Mouse (Mus musculus): Measurements from ENCODE around the gene Micu1. TPM values are rescaled to one million over a fixed set of nuclear protein-coding genes. Genes with fewer than 3 reads are reported as not detected.

Gene Micu1
- polyA plus RNA-seq, 1 experiment from 2014 or later = 42.8 TPM

GRCm38 (mm10) chr10:59707595-59707994, 5.3 kb downstream of the Micu1 start:
- H3K27ac ChIP-seq (ENCODE audit: low read depth, low read length) = no peak overlapping the region
- H3K27me3 ChIP-seq (ENCODE audit: control insufficient read depth, insufficient read depth, low read length) = no peaks in the 10 kb centered on the region
- WGBS (ENCODE audit: insufficient replicate concordance) = 86% methylated on average over 2 of the region's 2 CpGs
- peaks cover 4% of the 10 kb centered on the region for H3K4me1 ChIP-seq (ENCODE audit: control insufficient read depth, insufficient read depth, low read length)
- H3K4me2 ChIP-seq = no peak overlapping the region
- H3K4me3 ChIP-seq (ENCODE audit: low read depth, low read length) = no peak overlapping the region
- no peak overlapping the region for H3K9ac ChIP-seq (ENCODE audit: low read depth, low read length)
- no peaks in the 10 kb centered on the region; the same call in 1 of the 2 replicates for H3K9me3 ChIP-seq (replicated peaks; ENCODE audit: control insufficient read depth, low read length)
- H3K36me3 ChIP-seq (ENCODE audit: control insufficient read depth, insufficient read depth, low read length) = peaks cover 4% of the 10 kb centered on the region; the same call in 1 of the 2 replicates
- ATAC-seq (replicated peaks; ENCODE audit: insufficient number of reproducible peaks, low FRiP score, low TSS enrichment) = no peak

- 96% methylated on average over 7 of the region's 7 CpGs for WGBS (ENCODE audit: insufficient replicate concordance)
- no peak for ATAC-seq (replicated peaks; ENCODE audit: insufficient number of reproducible peaks, low FRiP score, low TSS enrichment)
- Histone ChIP-seq H3K36me3 (ENCODE audit: control insufficient read depth, insufficient read depth, low read length) (peaks cover 4% of the 10 kb centered on the region; the same call in 1 of the 2 replicates), H3K4me1 (ENCODE audit: control insufficient read depth, insufficient read depth, low read length) (no peaks in the 10 kb centered on the region), H3K27ac (ENCODE audit: low read depth, low read length) (no peak overlapping the region), H3K27me3 (ENCODE audit: control insufficient read depth, insufficient read depth, low read length) (no peaks in the 10 kb centered on the region), H3K4me2 (no peak overlapping the region), H3K9ac (ENCODE audit: low read depth, low read length) (no peak overlapping the region), H3K4me3 (ENCODE audit: low read depth, low read length) (no peak overlapping the region), H3K9me3 (replicated peaks; ENCODE audit: control insufficient read depth, low read length) (no peaks in the 10 kb centered on the region; the same call in 1 of the 2 replicates)
These were observed 7.0 kb downstream of the Micu1 start for GRCm38 (mm10) chr10:59709281-59709680.

DNA sequence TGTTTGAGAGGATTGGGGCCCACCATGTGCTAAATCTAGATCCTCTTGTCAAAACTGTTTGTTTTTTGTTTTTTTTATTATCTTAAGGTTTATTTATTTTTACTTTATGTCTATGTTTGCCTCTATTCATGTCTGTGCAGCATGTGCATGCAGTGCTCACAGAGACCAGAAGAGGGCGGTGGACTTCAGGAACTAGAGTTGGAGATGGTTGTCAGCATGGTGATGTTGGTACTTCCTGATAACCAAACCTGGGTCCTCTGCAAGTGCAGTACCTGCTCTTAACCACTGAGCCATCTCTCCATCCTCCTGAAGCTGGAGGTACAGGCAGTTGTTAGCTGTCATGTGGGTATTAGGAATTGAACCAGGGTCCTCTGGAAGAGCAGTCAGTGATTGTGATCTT, 8.0 kb downstream of the Micu1 start:
- H3K27me3 ChIP-seq (ENCODE audit: control insufficient read depth, insufficient read depth, low read length) = no peaks in the 10 kb centered on the region
- ATAC-seq (replicated peaks; ENCODE audit: insufficient number of reproducible peaks, low FRiP score, low TSS enrichment) = no peak
- peaks cover 4% of the 10 kb centered on the region; the same call in 1 of the 2 replicates for H3K36me3 ChIP-seq (ENCODE audit: control insufficient read depth, insufficient read depth, low read length)
- H3K4me3 ChIP-seq (ENCODE audit: low read depth, low read length) = no peak overlapping the region
- 85% methylated on average over 1 of the region's 1 CpGs for WGBS (ENCODE audit: insufficient replicate concordance)
- no peak overlapping the region for H3K4me2 ChIP-seq
- H3K9me3 ChIP-seq (replicated peaks; ENCODE audit: control insufficient read depth, low read length) = no peaks in the 10 kb centered on the region; the same call in 1 of the 2 replicates
- H3K4me1 ChIP-seq (ENCODE audit: control insufficient read depth, insufficient read depth, low read length) = no peaks in the 10 kb centered on the region
- H3K9ac ChIP-seq (ENCODE audit: low read depth, low read length) = no peak overlapping the region
- no peak overlapping the region for H3K27ac ChIP-seq (ENCODE audit: low read depth, low read length)

- 89% methylated on average over 8 of the region's 8 CpGs for WGBS (ENCODE audit: insufficient replicate concordance)
- H3K4me2 ChIP-seq = no peak overlapping the region
- no peaks in the 10 kb centered on the region for H3K4me1 ChIP-seq (ENCODE audit: control insufficient read depth, insufficient read depth, low read length)
- H3K4me3 ChIP-seq (ENCODE audit: low read depth, low read length) = no peak overlapping the region
- H3K9ac ChIP-seq (ENCODE audit: low read depth, low read length) = no peak overlapping the region
- no peak for ATAC-seq (replicated peaks; ENCODE audit: insufficient number of reproducible peaks, low FRiP score, low TSS enrichment)
- no peak overlapping the region for H3K27ac ChIP-seq (ENCODE audit: low read depth, low read length)
- no peaks in the 10 kb centered on the region for H3K27me3 ChIP-seq (ENCODE audit: control insufficient read depth, insufficient read depth, low read length)
- peaks cover 4% of the 10 kb centered on the region; the same call in 1 of the 2 replicates for H3K36me3 ChIP-seq (ENCODE audit: control insufficient read depth, insufficient read depth, low read length)
- H3K9me3 ChIP-seq (replicated peaks; ENCODE audit: control insufficient read depth, low read length) = no peaks in the 10 kb centered on the region; the same call in 1 of the 2 replicates
These were observed 9.8 kb downstream of the Micu1 start for GRCm38 (mm10) chr10:59712062-59712461.

- H3K4me2 ChIP-seq = no peak overlapping the region
- H3K27me3 ChIP-seq (ENCODE audit: control insufficient read depth, insufficient read depth, low read length) = no peaks in the 10 kb centered on the region
- H3K4me3 ChIP-seq (ENCODE audit: low read depth, low read length) = no peak overlapping the region
- no peak overlapping the region for H3K27ac ChIP-seq (ENCODE audit: low read depth, low read length)
- H3K36me3 ChIP-seq (ENCODE audit: control insufficient read depth, insufficient read depth, low read length) = no peaks in the 10 kb centered on the region
- H3K4me1 ChIP-seq (ENCODE audit: control insufficient read depth, insufficient read depth, low read length) = peaks cover 13% of the 10 kb centered on the region; the same call in 1 of the 2 replicates
- 68% methylated on average over 7 of the region's 7 CpGs for WGBS (ENCODE audit: insufficient replicate concordance)
- ATAC-seq (replicated peaks; ENCODE audit: insufficient number of reproducible peaks, low FRiP score, low TSS enrichment) = no peak
- H3K9ac ChIP-seq (ENCODE audit: low read depth, low read length) = no peak overlapping the region
- H3K9me3 ChIP-seq (replicated peaks; ENCODE audit: control insufficient read depth, low read length) = no peaks in the 10 kb centered on the region
These were observed 17.7 kb downstream of the Micu1 start for GRCm38 (mm10) chr10:59720017-59720416.

DNA sequence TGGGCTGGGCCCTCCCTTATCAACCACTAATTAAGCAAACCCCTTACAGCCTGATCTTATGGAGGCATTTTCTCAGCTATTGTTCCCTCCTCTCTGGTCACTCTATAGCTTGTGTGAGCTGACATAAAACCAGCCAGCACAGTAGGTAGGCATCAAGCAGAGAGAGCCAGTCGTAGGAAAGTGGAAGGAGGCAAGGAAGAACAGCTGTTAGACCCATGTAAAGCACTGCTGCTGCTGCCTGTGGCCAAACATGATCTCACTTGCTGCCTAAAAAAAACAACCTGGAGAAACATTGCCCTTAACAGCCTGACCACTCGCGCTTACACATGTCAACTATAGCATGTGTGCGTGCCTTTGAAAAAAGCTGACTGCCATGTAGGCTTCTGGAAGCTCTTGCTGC, 19.3 kb downstream of the Micu1 start:
- no peak overlapping the region for H3K9ac ChIP-seq (ENCODE audit: low read depth, low read length)
- ATAC-seq (replicated peaks; ENCODE audit: insufficient number of reproducible peaks, low FRiP score, low TSS enrichment) = no peak
- WGBS (ENCODE audit: insufficient replicate concordance) = 75% methylated on average over 4 of the region's 4 CpGs

DNA sequence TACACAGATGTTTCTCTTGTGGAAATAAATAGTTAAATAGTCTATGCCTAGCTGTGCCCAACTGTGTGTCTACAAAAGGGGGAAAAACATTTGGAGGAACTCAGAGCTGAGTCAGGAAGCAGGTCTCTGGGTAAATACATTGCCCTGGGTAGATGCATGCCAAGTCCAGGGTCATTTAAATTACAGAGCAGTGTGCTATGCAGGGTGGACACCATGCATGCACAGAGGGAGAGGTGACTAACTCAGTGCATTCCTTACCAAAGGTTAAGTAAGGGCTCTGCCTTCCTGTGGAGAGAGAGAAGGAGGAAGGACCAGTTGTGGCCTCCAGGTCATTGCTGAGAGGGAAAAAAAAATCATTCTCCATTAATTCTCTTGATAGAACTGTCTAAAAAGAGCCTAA, 22.4 kb downstream of the Micu1 start:
- H3K27ac ChIP-seq (ENCODE audit: low read depth, low read length) = no peak overlapping the region
- H3K4me3 ChIP-seq (ENCODE audit: low read depth, low read length) = no peak overlapping the region
- H3K27me3 ChIP-seq (ENCODE audit: control insufficient read depth, insufficient read depth, low read length) = no peaks in the 10 kb centered on the region
- H3K36me3 ChIP-seq (ENCODE audit: control insufficient read depth, insufficient read depth, low read length) = no peaks in the 10 kb centered on the region
- no peak overlapping the region for H3K9ac ChIP-seq (ENCODE audit: low read depth, low read length)
- no peaks in the 10 kb centered on the region for H3K9me3 ChIP-seq (replicated peaks; ENCODE audit: control insufficient read depth, low read length)
- ATAC-seq (replicated peaks; ENCODE audit: insufficient number of reproducible peaks, low FRiP score, low TSS enrichment) = no peak
- H3K4me1 ChIP-seq (ENCODE audit: control insufficient read depth, insufficient read depth, low read length) = peaks cover 18% of the 10 kb centered on the region; the same call in 1 of the 2 replicates
- H3K4me2 ChIP-seq = no peak overlapping the region

More for the DNA sequence above, 19.3 kb downstream of the Micu1 start:
- Histone ChIP-seq H3K27me3 (ENCODE audit: control insufficient read depth, insufficient read depth, low read length) (no peaks in the 10 kb centered on the region), H3K4me3 (ENCODE audit: low read depth, low read length) (no peak overlapping the region), H3K4me2 (no peak overlapping the region), H3K27ac (ENCODE audit: low read depth, low read length) (no peak overlapping the region), H3K36me3 (ENCODE audit: control insufficient read depth, insufficient read depth, low read length) (no peaks in the 10 kb centered on the region), H3K9me3 (replicated peaks; ENCODE audit: control insufficient read depth, low read length) (no peaks in the 10 kb centered on the region), H3K4me1 (ENCODE audit: control insufficient read depth, insufficient read depth, low read length) (peaks cover 18% of the 10 kb centered on the region; the same call in 1 of the 2 replicates)

DNA sequence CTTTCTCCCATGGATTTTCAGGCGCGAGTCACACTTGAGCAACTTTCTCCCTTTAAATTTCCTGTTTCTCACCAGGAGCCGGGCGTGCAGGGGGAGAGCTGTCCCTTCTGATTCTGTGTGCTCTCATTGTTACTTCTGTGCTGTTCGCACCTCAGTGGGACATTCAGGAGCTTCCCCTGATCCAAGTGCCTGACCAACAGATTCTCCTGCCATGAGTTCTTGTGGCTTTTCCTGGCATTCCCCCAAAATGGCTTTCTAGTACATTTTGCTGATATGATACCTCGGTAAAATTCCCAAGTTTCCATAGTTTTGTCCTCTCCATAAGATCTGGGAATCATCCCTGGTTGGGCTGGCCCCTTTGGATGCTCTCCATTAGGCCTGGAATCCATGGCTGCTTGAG, 25.0 kb downstream of the Micu1 start:
- peaks cover 15% of the 10 kb centered on the region; the same call in 1 of the 2 replicates for H3K4me1 ChIP-seq (ENCODE audit: control insufficient read depth, insufficient read depth, low read length)
- H3K9me3 ChIP-seq (replicated peaks; ENCODE audit: control insufficient read depth, low read length) = no peaks in the 10 kb centered on the region
- H3K9ac ChIP-seq (ENCODE audit: low read depth, low read length) = no peak overlapping the region
- H3K36me3 ChIP-seq (ENCODE audit: control insufficient read depth, insufficient read depth, low read length) = no peaks in the 10 kb centered on the region
- no peak for ATAC-seq (replicated peaks; ENCODE audit: insufficient number of reproducible peaks, low FRiP score, low TSS enrichment)
- WGBS (ENCODE audit: insufficient replicate concordance) = 49% methylated on average over 6 of the region's 6 CpGs
- no peak overlapping the region for H3K4me2 ChIP-seq
- H3K4me3 ChIP-seq (ENCODE audit: low read depth, low read length) = no peak overlapping the region
- no peak overlapping the region for H3K27ac ChIP-seq (ENCODE audit: low read depth, low read length)
- no peaks in the 10 kb centered on the region for H3K27me3 ChIP-seq (ENCODE audit: control insufficient read depth, insufficient read depth, low read length)

DNA sequence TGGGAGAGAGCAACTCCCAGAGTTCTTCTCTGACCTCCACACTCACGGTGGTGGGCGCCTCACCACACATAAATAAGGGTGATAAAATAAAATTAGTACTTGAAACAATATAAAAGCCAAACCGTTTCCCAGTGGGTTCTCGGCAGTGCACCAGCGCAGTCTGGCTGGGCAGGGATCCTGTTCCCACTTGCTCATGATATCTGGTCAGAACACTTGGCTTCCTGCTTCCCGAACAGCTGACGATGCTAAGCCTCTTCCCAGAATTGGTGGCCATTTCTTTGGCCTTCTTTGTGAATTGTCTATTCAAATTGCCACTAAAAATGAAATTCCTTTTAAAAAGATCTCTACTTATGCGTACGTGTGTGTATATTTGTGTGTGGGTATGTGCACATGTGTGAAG, 27.0 kb downstream of the Micu1 start:
- no peaks in the 10 kb centered on the region for H3K27me3 ChIP-seq (ENCODE audit: control insufficient read depth, insufficient read depth, low read length)
- H3K9me3 ChIP-seq (replicated peaks; ENCODE audit: control insufficient read depth, low read length) = no peaks in the 10 kb centered on the region
- WGBS (ENCODE audit: insufficient replicate concordance) = 80% methylated on average over 9 of the region's 9 CpGs
- peaks cover 11% of the 10 kb centered on the region; the same call in 1 of the 2 replicates for H3K4me1 ChIP-seq (ENCODE audit: control insufficient read depth, insufficient read depth, low read length)
- H3K9ac ChIP-seq (ENCODE audit: low read depth, low read length) = no peak overlapping the region
- no peak overlapping the region for H3K4me3 ChIP-seq (ENCODE audit: low read depth, low read length)
- no peak overlapping the region for H3K4me2 ChIP-seq
- ATAC-seq (replicated peaks; ENCODE audit: insufficient number of reproducible peaks, low FRiP score, low TSS enrichment) = no peak
- H3K36me3 ChIP-seq (ENCODE audit: control insufficient read depth, insufficient read depth, low read length) = 0 out of 2 replicates have a peak, but pooled peaks cover 2% of the 10 kb centered on the region
- no peak overlapping the region for H3K27ac ChIP-seq (ENCODE audit: low read depth, low read length)

Measured in heart, embryonic 11.5 days (tissue).